Mouse (Mus musculus) liver, embryonic 12.5 days (tissue): ENCODE data around the gene Zfp358. TPM values are rescaled to one million over a fixed set of nuclear protein-coding genes. Genes with fewer than 3 reads are reported as not detected.

Experiments used
- ATAC-seq: fragments of 200-750 bp; cut with Nextera tagmentation; 2 replicates; pipeline ENCODE4 v1.8.0; 2017; ENCODE audit warnings: moderate number of reproducible peaks, mild to moderate bottlenecking, moderate library complexity
- H3K27ac ChIP-seq: fragments of 300-500 bp; sonication (generic); 2 replicates; pipeline ENCODE4 v1.5.1; 2016; ENCODE audit warnings: mild to moderate bottlenecking
- H3K27me3 ChIP-seq: fragments of 300-500 bp; sonication (generic); replicated peaks from 2 replicates; pipeline ENCODE4 v1.6.1; 2016; ENCODE audit warnings: mild to moderate bottlenecking, moderate library complexity
- H3K36me3 ChIP-seq: fragments of 300-500 bp; sonication (generic); 2 replicates; pipeline ENCODE4 v1.6.1; 2016; ENCODE audit warnings: mild to moderate bottlenecking, moderate library complexity
- H3K4me1 ChIP-seq: fragments of 300-500 bp; sonication (generic); 2 replicates; pipeline ENCODE4 v1.6.1; 2016
- H3K4me2 ChIP-seq: fragments of 300-500 bp; sonication (generic); 2 replicates; pipeline ENCODE4 v1.6.1; 2016; ENCODE audit warnings: mild to moderate bottlenecking, moderate library complexity
- H3K4me3 ChIP-seq: fragments of 300-500 bp; sonication (generic); 2 replicates; pipeline ENCODE4 v1.5.1; 2016; ENCODE audit warnings: mild to moderate bottlenecking, moderate library complexity
- H3K9ac ChIP-seq: fragments of 300-500 bp; sonication (generic); 2 replicates; pipeline ENCODE4 v1.6.1; 2016; ENCODE audit warnings: mild to moderate bottlenecking, moderate library complexity
- H3K9me3 ChIP-seq: fragments of 300-500 bp; sonication (generic); replicated peaks from 2 replicates; pipeline ENCODE4 v1.6.1; 2016; ENCODE audit warnings: mild to moderate bottlenecking, moderate library complexity
- WGBS: fragments of 180-500 bp; shearing (Covaris S2); methylation state at CpG from one replicate; pipeline ENCODE4 v1.1.7; 2016; ENCODE audit not compliant: insufficient replicate concordance; 5-methylcytosine and 5-hydroxymethylcytosine counted together
- polyA plus RNA-seq: library from polyadenylated mRNA; unstranded; fragments of >200 nt; fragmentation: Nextera tagmentation; extraction: Ambion mirVana; gene quantifications from 2 replicates; pipeline ENCODE4 v1.2.1, GENCODE M21; 2016

The Zfp358 gene
- polyA plus RNA-seq, 1 experiment from 2014 or later = 7.9 TPM

DNA sequence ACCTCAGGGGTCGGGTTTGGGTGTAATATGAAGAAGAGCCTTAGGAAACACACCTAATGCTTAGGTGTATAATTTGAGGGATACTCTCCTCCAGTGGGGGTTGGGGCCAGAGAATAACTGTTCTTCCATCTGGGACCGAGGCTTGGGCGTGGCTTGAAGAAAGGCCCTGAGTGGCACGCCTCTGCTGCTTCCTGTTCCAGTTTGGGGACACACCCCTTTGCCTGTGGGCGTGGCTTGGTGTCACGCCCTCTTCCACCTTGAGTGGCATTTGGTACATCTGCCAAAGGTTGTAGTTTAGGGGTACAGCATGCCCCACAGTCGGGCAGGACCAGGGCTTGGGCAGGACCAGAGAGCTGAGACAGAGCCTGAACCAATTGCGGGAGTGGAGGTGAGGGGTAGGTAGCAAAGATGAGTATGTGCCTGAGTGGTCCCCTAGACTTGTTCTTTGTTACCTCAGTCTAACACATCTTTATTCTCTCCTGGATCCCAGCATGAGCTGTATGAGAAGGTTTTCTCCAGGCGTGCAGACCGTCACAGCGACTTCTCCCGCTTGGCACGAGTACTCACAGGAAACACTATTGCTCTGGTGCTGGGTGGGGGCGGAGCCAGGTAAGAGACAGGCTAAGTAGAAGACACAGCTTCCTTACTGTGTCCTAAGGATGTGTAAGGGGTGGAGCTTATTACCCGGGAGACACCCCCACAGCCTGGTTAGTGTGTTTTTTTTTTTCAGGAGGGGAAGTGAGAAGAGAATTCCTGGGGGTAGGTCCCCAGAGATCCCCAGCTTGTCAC lies 43.3 kb downstream of the Zfp358 start:
- H3K9me3 ChIP-seq = no peaks in the 10 kb centered on the region
- peak overlapping the region; percentile 43 for H3K4me2 ChIP-seq
- peaks cover 81% of the 10 kb centered on the region for H3K36me3 ChIP-seq
- peaks cover 16% of the 10 kb centered on the region for H3K4me1 ChIP-seq
- peak; percentile 85 for ATAC-seq
- 0 out of 2 replicates have a peak overlapping the region, but pooled peaks have one; percentile 3 for H3K4me3 ChIP-seq
- no peak overlapping the region for H3K27ac ChIP-seq
- no peak overlapping the region for H3K9ac ChIP-seq
- no peaks in the 10 kb centered on the region for H3K27me3 ChIP-seq
- 49% methylated on average over 15 of the region's 15 CpGs for WGBS

DNA sequence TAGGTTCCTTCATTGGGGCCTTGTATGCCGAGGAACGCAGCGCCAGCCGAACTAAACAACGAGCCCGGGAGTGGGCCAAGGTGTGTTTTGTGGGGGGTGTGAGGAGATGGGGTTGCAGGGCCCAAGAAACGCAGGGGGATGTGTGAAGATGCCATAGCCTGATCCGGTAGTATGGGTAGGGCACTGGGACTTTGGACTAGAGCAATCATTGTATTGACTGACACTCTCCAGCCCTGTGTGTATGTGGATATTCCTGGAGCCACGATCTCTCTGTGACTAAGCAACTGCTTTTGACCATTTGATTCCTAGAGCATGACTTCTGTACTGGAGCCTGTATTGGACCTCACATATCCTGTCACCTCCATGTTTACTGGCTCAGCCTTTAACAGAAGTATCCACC lies 44.0 kb downstream of the Zfp358 start:
- H3K4me2 ChIP-seq = no peak overlapping the region
- WGBS = 91% methylated on average over 9 of the region's 9 CpGs
- H3K27me3 ChIP-seq = no peaks in the 10 kb centered on the region
- H3K27ac ChIP-seq = no peak overlapping the region
- no peak overlapping the region for H3K9ac ChIP-seq
- H3K36me3 ChIP-seq = peaks cover 81% of the 10 kb centered on the region
- H3K9me3 ChIP-seq = no peaks in the 10 kb centered on the region
- H3K4me1 ChIP-seq = peaks cover 16% of the 10 kb centered on the region
- ATAC-seq = no peak
- no peak overlapping the region for H3K4me3 ChIP-seq

DNA sequence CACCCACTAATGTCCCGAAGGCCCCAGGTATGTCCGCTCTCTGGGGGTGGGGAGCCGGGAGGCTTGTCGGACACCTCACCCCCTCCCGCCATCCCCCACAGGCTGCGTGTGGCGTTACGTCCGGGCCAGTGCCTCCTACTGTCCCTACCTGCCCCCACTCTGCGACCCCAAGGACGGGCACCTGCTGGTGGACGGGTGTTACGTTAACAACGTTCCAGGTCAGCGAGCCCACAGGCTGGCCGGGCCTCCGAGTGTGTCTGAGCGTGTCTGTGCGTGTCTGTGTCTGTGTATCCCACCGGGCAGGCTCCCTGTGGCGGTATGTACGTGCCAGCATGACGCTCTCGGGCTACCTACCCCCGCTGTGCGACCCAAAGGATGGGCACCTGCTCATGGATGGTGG lies 44.7 kb downstream of the Zfp358 start:
- Histone ChIP-seq H3K27me3 (no peaks in the 10 kb centered on the region), H3K4me1 (peaks cover 16% of the 10 kb centered on the region), H3K4me2 (no peak overlapping the region), H3K9me3 (no peaks in the 10 kb centered on the region), H3K36me3 (peaks cover 81% of the 10 kb centered on the region), H3K9ac (no peak overlapping the region), H3K27ac (no peak overlapping the region), H3K4me3 (no peak overlapping the region)
- 88% methylated on average over 26 of the region's 26 CpGs for WGBS
- no peak for ATAC-seq

DNA sequence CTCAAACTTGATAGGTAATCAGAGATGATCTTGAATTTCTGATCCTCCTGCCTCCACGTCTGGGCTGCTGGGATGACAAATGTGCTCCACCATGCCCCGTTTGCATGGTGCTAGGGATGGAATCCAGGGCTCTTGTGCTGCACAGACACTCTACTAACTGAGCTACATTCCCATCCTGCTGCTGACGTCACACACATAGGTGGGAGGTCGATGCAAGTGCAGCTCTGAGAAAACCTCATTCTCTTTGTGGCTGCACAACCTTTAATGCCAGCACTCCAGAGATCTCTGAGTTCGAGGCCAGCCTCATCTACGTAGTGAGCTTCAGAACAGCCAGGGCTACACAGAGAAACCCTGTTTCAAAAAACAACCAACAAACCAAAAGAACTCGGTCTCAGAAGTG lies 46.2 kb downstream of the Zfp358 start:
- ATAC-seq = no peak
- Histone ChIP-seq H3K4me3 (no peak overlapping the region), H3K4me2 (no peak overlapping the region), H3K27me3 (no peaks in the 10 kb centered on the region), H3K9me3 (no peaks in the 10 kb centered on the region), H3K36me3 (peaks cover 85% of the 10 kb centered on the region), H3K27ac (no peak overlapping the region), H3K4me1 (peaks cover 16% of the 10 kb centered on the region), H3K9ac (no peak overlapping the region)
- WGBS = 78% methylated on average over 7 of the region's 7 CpGs

DNA sequence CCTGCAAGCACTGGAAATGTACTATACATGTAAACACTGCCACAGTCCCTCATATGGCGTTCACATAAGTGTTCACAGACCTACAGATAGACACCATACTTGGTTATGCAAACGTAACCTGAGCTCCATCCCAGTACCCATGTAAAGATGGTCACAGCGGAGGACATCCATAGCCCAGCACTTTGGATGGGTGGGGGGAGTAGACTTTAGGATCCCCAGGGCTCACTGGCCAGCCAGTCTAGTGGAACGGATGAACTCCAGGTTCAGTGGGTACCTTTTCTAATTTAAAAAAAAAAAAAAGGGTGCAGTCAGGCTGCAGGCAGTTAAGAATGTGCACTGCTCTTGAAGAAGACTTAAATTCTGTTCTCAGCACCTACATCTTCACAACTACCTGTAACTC lies 47.1 kb downstream of the Zfp358 start:
- no peak overlapping the region for H3K4me2 ChIP-seq

DNA sequence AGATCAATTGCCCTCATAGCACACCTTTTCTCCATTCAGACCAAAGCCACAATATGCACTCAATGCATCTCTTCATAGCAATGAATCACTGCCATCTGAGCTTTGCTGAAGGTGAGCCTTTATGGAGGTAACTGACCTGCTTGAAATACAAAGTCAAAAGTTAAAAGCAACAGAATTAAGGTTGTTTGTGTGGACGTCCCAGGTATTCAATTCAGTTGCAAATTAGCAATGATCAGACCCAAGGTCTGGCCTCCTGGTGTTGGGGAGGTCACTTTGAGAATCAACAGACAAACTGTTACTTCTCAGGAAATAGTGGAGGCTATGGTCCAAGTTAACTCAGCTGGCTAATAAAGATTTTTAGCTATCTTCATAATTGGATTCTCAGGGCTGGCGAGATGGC lies 53.6 kb downstream of the Zfp358 start:
- WGBS = 79% methylated on average over 2 of the region's 2 CpGs

More for the DNA sequence above, 47.1 kb downstream of the Zfp358 start:
- no peak overlapping the region for H3K9ac ChIP-seq
- ATAC-seq = no peak
- peaks cover 90% of the 10 kb centered on the region for H3K36me3 ChIP-seq
- H3K9me3 ChIP-seq = no peaks in the 10 kb centered on the region
- no peak overlapping the region for H3K27ac ChIP-seq
- H3K27me3 ChIP-seq = no peaks in the 10 kb centered on the region
- WGBS = 85% methylated on average over 4 of the region's 4 CpGs
- H3K4me1 ChIP-seq = peaks cover 16% of the 10 kb centered on the region
- no peak overlapping the region for H3K4me3 ChIP-seq

More for the DNA sequence above, 53.6 kb downstream of the Zfp358 start:
- Histone ChIP-seq H3K9ac (no peak overlapping the region), H3K4me2 (no peak overlapping the region), H3K27me3 (no peaks in the 10 kb centered on the region), H3K4me3 (no peak overlapping the region), H3K4me1 (no peaks in the 10 kb centered on the region), H3K36me3 (peaks cover 31% of the 10 kb centered on the region), H3K27ac (no peak overlapping the region), H3K9me3 (no peaks in the 10 kb centered on the region)
- no peak for ATAC-seq

Other genes starting within 250 kb of the Zfp358 start
- 18.1 and 20.1 TPM in 2 replicates for gene Insr, start 213.5 kb upstream of the Zfp358 start, polyA plus RNA-seq
- 0.81 and 0.87 TPM in 2 replicates for gene A430078G23Rik, start 139.7 kb upstream of the Zfp358 start, polyA plus RNA-seq
- gene Arhgef18, start 100.1 kb upstream of the Zfp358 start, polyA plus RNA-seq = 4.1 and 4.4 TPM in 2 replicates
- 3.4 and 3.6 TPM in 2 replicates for gene Pex11g, start 25.5 kb upstream of the Zfp358 start, polyA plus RNA-seq
- gene Tex45, start 22.3 kb upstream of the Zfp358 start, polyA plus RNA-seq = 0.08 TPM in 1 of 2 replicates, not detected in the other
- 25.7 and 26.9 TPM in 2 replicates for gene Mcoln1, start 7.3 kb downstream of the Zfp358 start, polyA plus RNA-seq
- 14.7 and 17.1 TPM in 2 replicates for gene Pnpla6, start 22.2 kb downstream of the Zfp358 start, polyA plus RNA-seq
- 2.3 and 2.9 TPM in 2 replicates for gene C330021F23Rik, start 74.9 kb downstream of the Zfp358 start, polyA plus RNA-seq
- gene Camsap3, start 94.2 kb downstream of the Zfp358 start, polyA plus RNA-seq = 2.0 and 2.2 TPM in 2 replicates
- gene Xab2, start 128.2 kb downstream of the Zfp358 start, polyA plus RNA-seq = 42.8 and 43.2 TPM in 2 replicates
- 97.5 and 101 TPM in 2 replicates for gene Pet100, start 128.4 kb downstream of the Zfp358 start, polyA plus RNA-seq
- 0.11 TPM in 1 of 2 replicates, not detected in the other for gene Pcp2, start 132.4 kb downstream of the Zfp358 start, polyA plus RNA-seq
- 71.7 and 76.5 TPM in 2 replicates for gene Stxbp2, start 137.8 kb downstream of the Zfp358 start, polyA plus RNA-seq
- 0.14 and 0.20 TPM in 2 replicates for gene Retn, start 162.6 kb downstream of the Zfp358 start, polyA plus RNA-seq
- gene Mcemp1, start 172.6 kb downstream of the Zfp358 start, polyA plus RNA-seq = 0.91 and 0.97 TPM in 2 replicates
- 2.8 and 3.2 TPM in 2 replicates for gene Fcor, start 179.2 kb downstream of the Zfp358 start, polyA plus RNA-seq
- 22.1 and 22.8 TPM in 2 replicates for gene Trappc5, start 183.2 kb downstream of the Zfp358 start, polyA plus RNA-seq
- 0.07 TPM in 1 of 2 replicates, not detected in the other for gene Fcer2a, start 201.0 kb downstream of the Zfp358 start, polyA plus RNA-seq
- gene Clec4g, start 227.5 kb downstream of the Zfp358 start, polyA plus RNA-seq = 1.4 and 1.8 TPM in 2 replicates